Mouse (Mus musculus): ENCODE measurements around the gene Foxa2. TPM values are rescaled to one million over a fixed set of nuclear protein-coding genes. Genes with fewer than 3 reads are reported as not detected.

Gene Foxa2
- total and polyA plus RNA-seq, 2 experiments from 2014 or later: 2.7 to 11.1 TPM

- H3K4me3 ChIP-seq (ENCODE audit: low read depth, low read length): no peak overlapping the region
- H3K9me3 ChIP-seq (ENCODE audit: low read length): no peaks in the 10 kb centered on the region
- no peak overlapping the region for H3K9ac ChIP-seq (replicated peaks; ENCODE audit: low read length, poor library complexity, severe bottlenecking)
- no peaks in the 10 kb centered on the region for H3K36me3 ChIP-seq (ENCODE audit: insufficient read depth, low read length)
- H3K27ac ChIP-seq (ENCODE audit: low read depth, low read length): no peak overlapping the region
- H3K4me2 ChIP-seq (ENCODE audit: low read depth, low read length, poor library complexity, severe bottlenecking): no peak overlapping the region
- DNase-seq (ENCODE audit: low spot score): no peak
- no peaks in the 10 kb centered on the region for H3K4me1 ChIP-seq (ENCODE audit: insufficient read depth, low read length)
- H3K27me3 ChIP-seq (ENCODE audit: insufficient read depth, low read length): peaks cover 48% of the 10 kb centered on the region
- WGBS: 86% methylated on average over 8 of the region's 8 CpGs
- no peak for ATAC-seq (ENCODE audit: low FRiP score)
- no peak for TF ChIP-seq CTCF (IDR thresholded peaks at IDR 0.05)
These were observed 28.7 kb downstream of the Foxa2 start for GRCm38 (mm10) chr2:148017782-148018690.

GRCm38 (mm10) chr2:148013382-148013781 is 33.4 kb downstream of the Foxa2 start:
- no peaks in the 10 kb centered on the region for H3K36me3 ChIP-seq (ENCODE audit: insufficient read depth, low read length)
- no peak overlapping the region for H3K27ac ChIP-seq (ENCODE audit: low read depth, low read length)
- no peak overlapping the region for H3K9ac ChIP-seq (replicated peaks; ENCODE audit: low read length, poor library complexity, severe bottlenecking)
- H3K4me3 ChIP-seq (ENCODE audit: low read depth, low read length): no peak overlapping the region
- no peak overlapping the region for H3K4me2 ChIP-seq (ENCODE audit: low read depth, low read length, poor library complexity, severe bottlenecking)
- H3K27me3 ChIP-seq (ENCODE audit: insufficient read depth, low read length): peaks cover 11% of the 10 kb centered on the region; the same call in 1 of the 2 replicates
- ATAC-seq (ENCODE audit: low FRiP score) (no peak), DNase-seq (ENCODE audit: low spot score) (no peak)
- H3K9me3 ChIP-seq (ENCODE audit: low read length): no peaks in the 10 kb centered on the region
- no peak for TF ChIP-seq CTCF (IDR thresholded peaks at IDR 0.05)
- WGBS: 89% methylated on average over 3 of the region's 3 CpGs
- H3K4me1 ChIP-seq (ENCODE audit: insufficient read depth, low read length): no peaks in the 10 kb centered on the region

- 96% methylated on average over 4 of the region's 4 CpGs for WGBS
- 0 out of 2 replicates have a peak, but pooled peaks cover 2% of the 10 kb centered on the region for H3K27me3 ChIP-seq (ENCODE audit: insufficient read depth, low read length)
- no peak for DNase-seq (ENCODE audit: low spot score)
- H3K27ac ChIP-seq (ENCODE audit: low read depth, low read length): no peak overlapping the region
- ATAC-seq (ENCODE audit: low FRiP score): no peak
- H3K4me2 ChIP-seq (ENCODE audit: low read depth, low read length, poor library complexity, severe bottlenecking): no peak overlapping the region
- H3K9me3 ChIP-seq (ENCODE audit: low read length): no peaks in the 10 kb centered on the region
- H3K36me3 ChIP-seq (ENCODE audit: insufficient read depth, low read length): no peaks in the 10 kb centered on the region
- no peaks in the 10 kb centered on the region for H3K4me1 ChIP-seq (ENCODE audit: insufficient read depth, low read length)
- no peak for TF ChIP-seq CTCF (IDR thresholded peaks at IDR 0.05)
- H3K4me3 ChIP-seq (ENCODE audit: low read depth, low read length): no peak overlapping the region
- H3K9ac ChIP-seq (replicated peaks; ENCODE audit: low read length, poor library complexity, severe bottlenecking): no peak overlapping the region
These were observed 37.7 kb downstream of the Foxa2 start for GRCm38 (mm10) chr2:148009049-148009448.

- Histone ChIP-seq H3K4me1 (ENCODE audit: insufficient read depth, low read length) (no peaks in the 10 kb centered on the region), H3K27ac (ENCODE audit: low read depth, low read length) (no peak overlapping the region), H3K4me3 (ENCODE audit: low read depth, low read length) (no peak overlapping the region), H3K27me3 (ENCODE audit: insufficient read depth, low read length) (0 out of 2 replicates have a peak, but pooled peaks cover 2% of the 10 kb centered on the region), H3K9me3 (ENCODE audit: low read length) (no peaks in the 10 kb centered on the region), H3K4me2 (ENCODE audit: low read depth, low read length, poor library complexity, severe bottlenecking) (no peak overlapping the region), H3K9ac (replicated peaks; ENCODE audit: low read length, poor library complexity, severe bottlenecking) (no peak overlapping the region), H3K36me3 (ENCODE audit: insufficient read depth, low read length) (no peaks in the 10 kb centered on the region)
- no peak for TF ChIP-seq CTCF (IDR thresholded peaks at IDR 0.05)
- ATAC-seq (ENCODE audit: low FRiP score): no peak
- DNase-seq (ENCODE audit: low spot score): no peak
- WGBS: 68% methylated on average over 7 of the region's 7 CpGs
These were observed 41.9 kb downstream of the Foxa2 start for GRCm38 (mm10) chr2:148004554-148005521.

GRCm38 (mm10) chr2:148003511-148003910 is 43.3 kb downstream of the Foxa2 start:
- H3K4me1 ChIP-seq (ENCODE audit: insufficient read depth, low read length): no peaks in the 10 kb centered on the region
- no peaks in the 10 kb centered on the region for H3K36me3 ChIP-seq (ENCODE audit: insufficient read depth, low read length)
- ATAC-seq (ENCODE audit: low FRiP score) (no peak), DNase-seq (ENCODE audit: low spot score) (no peak)
- 84% methylated on average over 3 of the region's 3 CpGs for WGBS
- no peak overlapping the region for H3K9ac ChIP-seq (replicated peaks; ENCODE audit: low read length, poor library complexity, severe bottlenecking)
- no peaks in the 10 kb centered on the region for H3K9me3 ChIP-seq (ENCODE audit: low read length)
- H3K27ac ChIP-seq (ENCODE audit: low read depth, low read length): no peak overlapping the region
- H3K27me3 ChIP-seq (ENCODE audit: insufficient read depth, low read length): 0 out of 2 replicates have a peak, but pooled peaks cover under 1% of the 10 kb centered on the region
- no peak overlapping the region for H3K4me3 ChIP-seq (ENCODE audit: low read depth, low read length)
- TF ChIP-seq CTCF (IDR thresholded peaks at IDR 0.05): no peak
- no peak overlapping the region for H3K4me2 ChIP-seq (ENCODE audit: low read depth, low read length, poor library complexity, severe bottlenecking)

Measured in midbrain, postnatal 0 days (tissue).